Mouse (Mus musculus): ENCODE measurements at regions not wholly inside any gene's neighbourhood (a gene's known extent, or its start where the extent isn't known, plus 50 kb on each side); places are given as distances from the start of the nearest gene placed in this dataset.
"Not testable (repeated sequence)": the region's sequence is repeated elsewhere in the genome, so short reads cannot be mapped to it uniquely, and the experiment has no call there.

GRCm38 (mm10) chr14:53683361-53684015 is 570.4 kb downstream of the Dad1 start:
- peak; percentile 23 to 44 for DNase-seq

GRCm38 (mm10) chr14:53682679-53683078 is 571.2 kb downstream of the Dad1 start:
- DNase-seq: not testable (repeated sequence)

GRCm38 (mm10) chr14:53681320-53681719 is 572.6 kb downstream of the Dad1 start:
- DNase-seq: not testable (repeated sequence)

GRCm38 (mm10) chr14:53665681-53666080 is 588.2 kb downstream of the Dad1 start:
- DNase-seq: peak; percentile 37 to 42

- DNase-seq: not testable (repeated sequence)
Measured at GRCm38 (mm10) chr14:53662700-53663355, 591.1 kb downstream of the Dad1 start.

GRCm38 (mm10) chr14:53654669-53655068 is 599.2 kb downstream of the Dad1 start:
- DNase-seq: not testable (repeated sequence)

- DNase-seq: not testable (repeated sequence)
Measured at GRCm38 (mm10) chr14:53651061-53651460, 602.8 kb downstream of the Dad1 start.

- not testable (repeated sequence) for DNase-seq
Measured at GRCm38 (mm10) chr14:53649189-53649588, 604.7 kb downstream of the Dad1 start.

GRCm38 (mm10) chr14:53640441-53640840 is 613.5 kb downstream of the Dad1 start:
- peak; percentile 40 to 61 for DNase-seq

- peak; percentile 65 to 68 for DNase-seq
Measured at GRCm38 (mm10) chr14:53637664-53638063, 616.2 kb downstream of the Dad1 start.

GRCm38 (mm10) chr14:53635206-53635605 is 618.7 kb downstream of the Dad1 start:
- DNase-seq: peak; percentile 12 to 55

- DNase-seq: peak; percentile 14 to 15
Measured at GRCm38 (mm10) chr14:53634320-53634979, 619.5 kb downstream of the Dad1 start.

- not testable (repeated sequence) for DNase-seq
Measured at GRCm38 (mm10) chr14:53633743-53634142, 620.2 kb downstream of the Dad1 start.

GRCm38 (mm10) chr14:53621376-53621775 is 632.5 kb downstream of the Dad1 start:
- DNase-seq: peak; percentile 32 to 39

GRCm38 (mm10) chr14:53616061-53616460 is 637.8 kb downstream of the Dad1 start:
- DNase-seq: peak; percentile 47 to 62

- peak; percentile 51 to 54 for DNase-seq
Measured at GRCm38 (mm10) chr14:53614341-53614740, 639.6 kb downstream of the Dad1 start.

GRCm38 (mm10) chr14:53599299-53599698 is 654.6 kb downstream of the Dad1 start:
- peak; percentile 30 to 65 for DNase-seq

GRCm38 (mm10) chr14:53597287-53597686 is 656.6 kb downstream of the Dad1 start:
- peak; percentile 49 to 59 for DNase-seq

GRCm38 (mm10) chr14:53590601-53591000 is 663.3 kb downstream of the Dad1 start:
- peak; percentile 43 to 58 for DNase-seq

- DNase-seq: not testable (repeated sequence)
Measured at GRCm38 (mm10) chr14:53582528-53582927, 671.4 kb downstream of the Dad1 start.

- DNase-seq: not testable (repeated sequence)
Measured at GRCm38 (mm10) chr14:53581734-53582133, 672.2 kb downstream of the Dad1 start.

- DNase-seq: not testable (repeated sequence)
Measured at GRCm38 (mm10) chr14:53576927-53577326, 677.0 kb downstream of the Dad1 start.

- DNase-seq: not testable (repeated sequence)
Measured at GRCm38 (mm10) chr14:53572701-53573100, 681.2 kb downstream of the Dad1 start.

- peak; percentile 34 to 56 for DNase-seq
Measured at GRCm38 (mm10) chr14:53562606-53563005, 691.3 kb downstream of the Dad1 start.

Measured in thymus, postnatal 36 days (tissue).